Mouse (Mus musculus): ENCODE results near the gene Gm44511.

- TF ChIP-seq CTCF (IDR thresholded peaks at IDR 0.05; ENCODE audit: borderline replicate concordance, insufficient read depth, low read length), result no peak
- no peak for TF ChIP-seq POLR2A (IDR thresholded peaks at IDR 0.05; ENCODE audit: low read depth, low read length)
Observed at GRCm38 (mm10) chr6:128855477-128855876, 29.4 kb upstream of the Gm44511 start.
